Mouse (Mus musculus): ENCODE measurements around the gene Tnfrsf19.

The Tnfrsf19 gene

DNA sequence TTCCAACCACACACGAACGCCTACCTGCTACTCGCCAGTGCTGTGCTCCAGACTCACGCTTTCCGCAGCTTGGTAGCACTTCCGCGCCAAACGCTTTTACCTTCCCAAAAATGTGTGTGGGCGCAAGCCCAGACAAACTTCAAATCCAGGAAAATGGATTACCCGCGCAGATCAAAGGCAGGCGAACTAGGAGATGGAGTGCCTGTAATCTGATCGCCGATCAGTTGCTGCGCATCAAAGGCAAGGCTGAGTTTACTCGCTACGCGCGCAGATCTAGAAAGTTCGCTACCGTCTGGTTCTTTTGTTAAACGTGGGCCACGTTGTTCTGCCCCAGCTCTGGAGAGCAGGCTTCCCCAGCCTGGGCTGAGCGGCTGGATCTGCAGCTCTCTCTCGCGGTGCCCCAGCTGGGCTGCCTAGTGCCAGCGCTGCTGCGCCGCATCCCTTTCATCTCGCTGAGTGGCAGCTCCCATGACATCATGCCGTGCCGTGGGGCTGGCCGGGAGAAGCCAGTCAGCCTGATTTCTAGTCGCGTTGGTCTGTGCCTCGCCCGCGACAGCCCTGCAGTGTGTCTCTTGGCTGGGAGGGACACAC lies at the start of gene Tnfrsf19:
Gene Tnfrsf19 (minus strand): TSS at position 400 of the 591 bp plus-strand sequence.
- DNase-seq, result peak; percentile 95

DNA sequence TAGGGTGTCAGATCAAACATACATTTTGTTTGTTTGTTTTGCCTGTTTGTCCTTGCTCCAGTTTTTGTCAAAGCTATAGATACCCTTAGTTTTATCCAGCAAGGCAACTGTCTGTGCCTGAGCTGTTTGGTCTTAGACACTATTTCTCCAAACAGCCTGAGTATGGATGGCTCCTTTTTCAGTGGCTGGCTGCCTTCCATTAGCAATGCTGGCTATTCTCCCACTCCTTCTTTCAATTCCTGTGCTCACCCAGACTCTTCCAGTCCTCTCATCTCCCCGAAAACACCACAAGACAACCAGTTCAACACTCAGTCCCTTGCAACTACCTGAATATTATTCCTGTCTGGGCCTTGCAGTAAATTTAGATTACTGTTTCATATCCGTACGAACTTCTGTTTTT lies 45.8 kb upstream of the Tnfrsf19 start:
- no peak for DNase-seq

DNA sequence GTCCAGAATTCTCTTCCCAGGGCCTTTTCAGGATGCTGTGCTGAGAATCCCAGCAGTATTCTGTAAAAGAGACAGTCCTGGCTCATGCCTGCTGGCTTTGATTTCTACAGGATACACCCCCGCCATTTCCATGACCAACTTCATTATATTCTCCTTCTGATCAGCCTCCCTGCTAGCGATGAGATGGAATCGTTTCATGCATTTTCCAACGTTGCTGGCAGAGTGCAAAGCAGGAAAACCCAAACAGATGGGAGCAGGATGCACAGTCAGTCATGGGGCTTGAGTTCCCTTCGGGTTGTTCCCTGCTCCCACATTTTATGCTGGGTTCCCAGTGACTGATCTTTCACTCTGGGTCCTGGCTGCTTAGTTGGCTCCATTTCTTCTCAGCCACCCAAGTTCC lies 44.7 kb upstream of the Tnfrsf19 start:
- DNase-seq, result no peak

DNA sequence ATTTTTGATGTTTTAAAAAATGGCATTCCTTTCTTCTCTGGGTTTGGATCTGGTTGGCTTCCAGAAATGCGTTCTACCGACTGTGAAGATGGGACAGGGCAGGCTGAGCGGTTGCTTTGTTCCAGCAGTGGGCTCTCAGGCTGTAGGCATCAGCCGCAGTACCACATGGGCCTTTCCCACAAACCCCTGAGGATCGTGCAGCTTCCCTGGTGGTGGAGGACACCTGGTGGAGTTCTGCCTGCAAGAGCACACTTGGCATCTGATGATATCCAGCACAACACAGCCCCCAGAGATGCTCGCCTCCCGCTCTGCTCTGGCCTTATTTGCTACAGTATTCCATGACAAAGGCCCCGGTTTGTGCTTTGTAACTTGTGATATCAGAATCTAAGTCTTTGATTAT lies 41.9 kb upstream of the Tnfrsf19 start:
- peak; percentile 73 for DNase-seq

DNA sequence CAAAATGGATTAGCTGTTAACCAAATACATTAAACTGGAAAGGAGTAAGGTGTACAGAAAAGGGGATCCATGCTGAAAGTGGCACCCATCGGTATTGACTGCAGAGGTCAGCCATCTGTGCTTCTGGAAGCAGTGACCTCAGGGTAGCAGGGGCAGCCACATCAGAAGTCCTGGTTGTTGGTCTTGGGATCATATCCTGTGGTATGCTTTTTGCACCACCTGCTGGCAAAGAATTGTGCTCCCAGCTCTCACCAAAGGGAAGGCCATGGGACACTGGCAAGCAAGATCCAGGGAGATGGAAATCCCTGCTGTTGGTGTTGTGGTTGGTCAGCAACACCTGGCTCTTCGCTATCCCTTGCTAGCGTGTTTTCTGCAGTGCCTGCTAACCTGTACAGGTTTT lies 39.0 kb upstream of the Tnfrsf19 start:
- no peak for DNase-seq

DNA sequence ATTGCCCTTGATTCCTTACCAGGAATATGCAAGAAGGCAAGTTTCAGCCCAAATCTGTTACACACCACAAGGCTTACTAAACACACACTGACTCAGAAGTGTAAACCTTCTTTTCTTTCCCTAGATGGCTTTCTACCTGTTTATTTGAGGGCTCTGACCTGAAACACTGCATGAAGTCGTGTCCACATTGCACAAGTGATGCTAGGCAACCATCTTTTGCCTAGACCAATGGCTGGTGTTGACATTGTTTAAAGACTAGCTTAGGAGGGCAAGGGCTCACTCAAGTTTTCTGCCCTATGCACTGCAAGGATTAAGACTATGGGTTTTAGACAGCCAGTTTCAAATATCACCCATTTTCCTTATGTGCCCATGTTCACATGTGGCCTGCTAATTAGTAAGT lies 23.3 kb upstream of the Tnfrsf19 start:
- no peak for DNase-seq

DNA sequence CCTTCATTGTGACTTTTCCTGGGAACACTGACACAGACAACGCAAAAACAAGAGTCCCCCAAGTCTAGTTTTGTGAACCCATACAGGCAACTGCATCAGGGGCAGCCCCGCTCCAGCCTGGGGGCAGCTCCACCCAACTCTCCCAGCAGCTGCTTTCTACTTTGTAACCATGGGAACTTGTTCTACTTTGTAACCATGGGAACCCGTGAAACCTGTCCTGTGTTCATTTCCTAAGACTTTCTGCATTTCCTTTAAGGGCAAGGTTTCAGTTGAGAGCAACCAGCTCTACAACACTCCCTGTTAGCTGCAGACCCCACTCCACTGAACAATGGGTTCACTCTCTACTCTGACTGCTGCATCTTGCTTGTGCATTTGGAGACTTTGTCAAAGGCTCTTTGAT lies 15.4 kb upstream of the Tnfrsf19 start:
- DNase-seq, result no peak

DNA sequence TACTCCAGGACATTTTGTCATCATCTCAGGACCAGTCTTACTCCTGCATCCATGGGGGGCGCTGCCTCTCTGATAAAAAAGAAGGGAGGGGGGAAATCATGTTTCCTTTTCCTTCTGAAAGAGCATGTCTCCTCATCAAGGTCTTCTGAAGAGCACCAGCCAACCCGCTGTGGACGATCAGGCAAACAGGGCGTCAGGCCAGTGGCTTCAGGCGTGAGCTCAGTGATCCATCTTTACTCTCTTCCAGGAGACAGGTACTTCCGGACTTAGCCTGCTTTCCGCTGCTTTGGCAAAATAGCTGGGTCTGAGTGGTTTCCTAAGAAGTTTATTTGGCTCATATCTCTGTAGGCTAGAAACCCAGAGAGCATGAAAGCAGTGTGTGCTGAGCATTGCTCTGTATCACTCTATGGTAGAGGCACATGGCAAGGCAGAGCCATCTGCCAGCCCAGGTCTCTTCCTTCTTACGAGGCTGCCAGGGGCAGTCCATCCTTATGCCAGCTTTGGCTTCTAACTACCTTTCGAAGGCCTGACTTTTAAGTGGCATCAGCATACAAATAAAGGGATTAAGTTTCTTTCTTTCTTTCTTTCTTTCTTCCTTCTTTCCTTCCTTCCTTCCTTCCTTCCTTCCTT lies 13.1 kb upstream of the Tnfrsf19 start:
- DNase-seq, result no peak

DNA sequence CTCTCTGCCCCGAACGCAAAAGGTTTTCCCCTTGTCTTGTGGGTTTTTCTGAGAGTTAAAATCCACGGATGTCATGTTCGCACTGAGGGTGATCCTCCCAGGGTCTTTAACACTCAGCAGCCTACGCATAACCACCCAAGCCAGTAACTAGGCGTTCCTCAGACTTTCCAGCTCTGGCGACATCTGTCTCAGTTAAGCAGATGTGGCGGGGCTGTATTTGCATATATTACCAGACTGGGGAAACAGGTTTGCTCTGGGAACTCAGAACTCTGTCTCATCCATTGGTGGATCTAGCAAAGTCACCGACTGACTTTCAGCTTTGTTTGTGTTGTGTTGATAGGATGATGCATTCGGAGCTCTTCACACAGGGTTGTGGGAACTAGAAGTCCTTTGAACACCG lies 10.7 kb upstream of the Tnfrsf19 start:
- no peak for DNase-seq

DNA sequence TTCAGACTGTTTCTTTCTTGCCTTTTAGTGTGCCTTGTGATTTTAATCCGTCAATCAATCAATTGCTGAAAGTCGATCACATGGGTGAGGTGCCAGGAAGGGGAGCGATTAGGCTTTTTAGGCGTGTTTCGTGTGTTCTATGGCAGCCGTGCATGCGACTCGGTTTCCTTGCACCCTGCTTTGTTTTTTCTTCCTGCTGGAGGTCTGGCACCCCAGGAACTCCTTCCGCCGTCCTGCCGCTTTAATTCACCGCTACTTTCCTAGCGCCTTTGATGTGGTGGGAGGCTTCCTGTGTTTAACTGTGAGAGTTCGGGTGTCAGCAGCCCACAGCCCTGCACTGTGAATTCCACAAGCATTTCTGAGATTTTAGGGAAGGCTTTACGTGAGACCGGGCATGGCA lies 10.2 kb upstream of the Tnfrsf19 start:
- DNase-seq, result no peak

DNA sequence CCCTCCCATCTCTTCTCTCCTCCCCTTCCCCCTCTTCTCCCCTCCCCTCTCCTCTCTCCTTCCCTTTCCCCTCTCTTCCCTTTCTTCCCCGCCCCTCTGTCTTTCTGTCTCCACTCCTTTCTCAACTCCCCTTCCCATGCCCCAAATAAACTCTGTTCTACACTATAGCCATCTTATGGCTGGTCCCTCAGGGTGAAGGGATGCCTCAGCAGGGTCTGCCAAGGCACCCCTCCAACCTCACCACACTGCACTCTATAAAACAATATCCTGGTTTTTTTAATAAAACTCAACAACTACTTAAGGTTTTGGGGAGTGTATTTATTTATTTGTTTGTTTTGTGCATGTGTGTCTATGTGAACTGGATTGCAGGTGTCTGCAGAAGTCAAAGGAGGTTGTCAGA lies 9.6 kb upstream of the Tnfrsf19 start:
- no peak for DNase-seq

DNA sequence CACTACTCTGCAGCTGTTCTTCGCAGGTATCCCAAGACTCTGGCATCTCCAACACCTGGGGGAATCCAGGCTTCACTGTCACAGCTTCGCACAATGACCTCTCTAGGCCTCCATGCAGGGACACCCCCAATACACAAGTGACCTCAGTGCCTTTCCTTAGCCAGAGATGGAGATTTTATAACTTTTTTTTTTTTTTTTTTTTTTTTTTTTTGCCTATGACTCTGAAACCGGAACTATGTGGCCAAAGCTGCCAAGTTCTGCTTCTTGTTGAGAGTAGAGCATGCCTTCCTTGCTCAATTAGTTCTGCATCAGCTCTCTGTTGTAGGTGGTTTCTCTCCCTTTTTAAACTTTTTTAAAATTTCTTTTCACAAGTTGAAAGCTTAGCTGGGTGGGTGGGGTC lies 5.9 kb upstream of the Tnfrsf19 start:
- no peak for DNase-seq

DNA sequence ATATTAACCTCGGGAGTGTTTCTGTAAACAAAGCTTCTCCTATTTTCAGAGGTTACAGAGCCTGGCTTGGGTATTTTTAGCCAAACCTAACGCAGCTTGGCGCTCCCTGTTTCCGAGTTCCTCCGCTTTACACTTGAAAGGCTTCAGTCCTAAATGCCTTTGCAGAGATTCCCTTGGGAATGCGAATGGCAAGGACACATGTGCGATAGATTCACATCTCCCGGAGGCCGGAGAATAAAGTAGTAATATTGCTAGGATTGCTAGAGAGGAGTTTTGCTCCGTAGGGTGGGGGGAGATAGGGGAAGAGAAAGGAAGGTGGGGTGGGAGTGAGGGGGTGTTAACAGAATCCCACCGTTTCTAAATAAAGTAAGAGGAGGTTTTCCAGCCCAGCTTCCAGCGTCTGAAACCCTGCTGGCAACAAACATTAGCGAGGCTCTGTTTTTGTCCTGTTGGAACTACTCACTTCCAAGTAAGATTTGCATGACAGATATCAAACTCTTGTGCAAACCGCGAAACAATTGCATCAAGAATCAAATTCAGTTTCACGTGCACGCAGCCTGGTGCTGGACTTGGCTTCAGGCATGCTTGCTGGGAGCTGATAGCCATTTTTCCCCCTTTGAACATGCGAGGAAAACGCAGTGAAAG lies 722 bp downstream of the Tnfrsf19 start:
- peak; percentile 92 for DNase-seq

DNA sequence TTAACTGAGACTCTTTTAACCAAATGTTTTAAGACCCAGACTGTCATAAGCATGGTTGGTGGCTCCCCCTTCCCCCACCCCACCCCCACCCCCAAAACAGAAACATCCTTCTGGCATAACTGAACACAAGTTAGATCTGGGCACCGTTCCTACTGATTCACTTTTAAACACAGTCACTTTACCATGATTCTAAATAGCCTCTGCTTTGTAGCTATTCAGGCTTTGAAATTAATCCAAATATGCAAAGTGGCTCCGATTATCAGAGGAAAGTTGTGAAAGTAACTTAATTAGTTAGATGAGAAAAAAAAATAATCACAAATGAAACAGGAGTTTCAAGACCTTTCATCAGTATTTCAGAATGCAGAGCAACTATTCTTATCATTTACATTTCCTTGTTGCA lies 2.0 kb downstream of the Tnfrsf19 start:
- no peak for DNase-seq

DNA sequence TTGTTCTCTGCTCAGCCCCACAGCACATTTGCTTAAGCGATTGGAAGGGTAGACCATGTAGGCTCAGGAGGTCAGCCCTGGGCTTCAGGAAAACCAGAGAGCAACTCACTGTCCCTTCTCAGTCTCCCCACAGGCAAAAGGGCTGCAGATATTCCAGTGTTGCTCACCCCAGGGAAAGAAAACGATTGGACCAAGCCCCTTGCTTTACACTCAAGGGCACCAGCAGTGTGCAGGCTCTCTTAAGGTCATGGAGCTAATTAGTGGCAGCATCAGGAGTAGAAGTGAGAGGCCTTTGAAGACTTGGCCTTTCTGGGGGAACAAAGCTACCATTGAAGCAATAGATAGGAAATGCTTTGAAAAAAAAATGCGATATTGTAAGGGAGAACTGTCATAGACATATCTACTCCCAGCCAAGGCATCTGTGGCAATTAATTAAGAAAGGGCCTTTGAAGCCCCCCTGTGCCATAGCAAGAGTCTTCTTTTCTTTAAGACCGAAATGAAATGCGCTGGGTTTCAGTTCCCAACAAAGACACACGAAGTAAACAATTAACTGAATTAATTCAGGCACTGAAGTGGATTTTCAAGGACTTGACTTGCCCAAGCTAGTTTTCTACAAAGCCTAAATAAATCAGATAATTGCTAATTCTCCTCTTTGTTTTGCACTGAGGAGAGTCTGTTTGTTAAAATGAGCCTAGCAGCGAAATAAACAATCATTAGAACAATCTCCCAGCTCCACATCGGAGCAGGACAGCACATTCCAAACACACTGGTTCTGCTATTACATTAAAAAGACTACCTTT lies 2.6 kb downstream of the Tnfrsf19 start:
- no peak for DNase-seq

DNA sequence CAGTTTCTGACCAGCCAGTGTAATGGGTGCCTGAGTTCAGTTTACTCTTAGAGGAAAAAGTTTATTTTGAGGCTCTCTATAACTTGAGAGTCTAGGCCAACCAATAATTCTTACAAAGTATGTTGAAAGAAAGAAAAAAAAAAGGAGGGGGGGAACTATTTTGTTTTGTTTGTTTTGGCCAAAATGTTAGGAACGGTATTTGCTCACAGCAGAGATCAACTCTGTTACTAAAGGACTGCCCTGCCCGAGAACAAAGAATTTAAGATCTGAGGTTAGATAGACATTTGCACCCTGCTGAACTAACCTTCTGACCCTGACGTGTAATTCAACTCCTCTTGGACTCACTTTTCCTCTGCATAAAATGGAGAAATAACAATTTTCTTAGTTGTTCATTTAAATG lies 4.0 kb downstream of the Tnfrsf19 start:
- DNase-seq, result no peak

DNA sequence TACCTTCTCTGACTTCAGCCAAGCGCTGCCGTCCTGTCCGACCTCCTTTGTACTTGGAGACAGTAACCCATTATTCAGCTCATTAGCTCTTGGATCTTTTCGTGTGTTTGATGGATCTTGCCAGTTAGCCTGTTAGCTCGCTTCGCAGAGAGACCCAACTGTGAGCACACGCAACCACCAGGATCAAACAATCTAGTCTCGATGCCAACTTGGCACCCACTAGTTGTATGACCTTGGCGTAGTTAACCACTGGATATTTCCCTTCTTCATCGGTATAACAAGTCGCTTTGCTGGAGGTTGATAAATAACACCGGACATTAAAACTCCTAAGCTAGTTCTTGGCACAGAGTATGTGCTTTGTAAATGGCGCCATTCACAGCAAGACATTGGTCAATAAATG lies 6.1 kb downstream of the Tnfrsf19 start:
- DNase-seq, result no peak

DNA sequence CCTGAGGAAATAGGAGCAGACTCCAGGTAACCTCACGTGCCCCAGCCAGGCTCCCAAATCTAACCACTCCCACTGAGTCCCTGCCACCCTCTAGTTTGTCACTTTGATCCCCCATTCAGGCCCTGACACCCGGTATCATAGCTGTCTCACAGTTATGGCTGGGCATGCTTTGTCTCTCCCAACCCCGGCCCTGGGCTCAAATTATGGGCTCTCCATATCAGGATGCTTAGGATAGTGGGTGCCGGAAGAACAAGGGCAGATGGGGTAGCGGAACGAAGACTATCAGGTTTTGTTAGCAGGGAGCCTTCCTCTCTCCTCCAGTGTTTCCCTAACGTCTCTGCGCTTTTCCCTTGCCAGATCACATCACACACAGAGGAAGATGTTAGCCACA lies 8.2 kb downstream of the Tnfrsf19 start:
- DNase-seq, result peak; percentile 79

DNA sequence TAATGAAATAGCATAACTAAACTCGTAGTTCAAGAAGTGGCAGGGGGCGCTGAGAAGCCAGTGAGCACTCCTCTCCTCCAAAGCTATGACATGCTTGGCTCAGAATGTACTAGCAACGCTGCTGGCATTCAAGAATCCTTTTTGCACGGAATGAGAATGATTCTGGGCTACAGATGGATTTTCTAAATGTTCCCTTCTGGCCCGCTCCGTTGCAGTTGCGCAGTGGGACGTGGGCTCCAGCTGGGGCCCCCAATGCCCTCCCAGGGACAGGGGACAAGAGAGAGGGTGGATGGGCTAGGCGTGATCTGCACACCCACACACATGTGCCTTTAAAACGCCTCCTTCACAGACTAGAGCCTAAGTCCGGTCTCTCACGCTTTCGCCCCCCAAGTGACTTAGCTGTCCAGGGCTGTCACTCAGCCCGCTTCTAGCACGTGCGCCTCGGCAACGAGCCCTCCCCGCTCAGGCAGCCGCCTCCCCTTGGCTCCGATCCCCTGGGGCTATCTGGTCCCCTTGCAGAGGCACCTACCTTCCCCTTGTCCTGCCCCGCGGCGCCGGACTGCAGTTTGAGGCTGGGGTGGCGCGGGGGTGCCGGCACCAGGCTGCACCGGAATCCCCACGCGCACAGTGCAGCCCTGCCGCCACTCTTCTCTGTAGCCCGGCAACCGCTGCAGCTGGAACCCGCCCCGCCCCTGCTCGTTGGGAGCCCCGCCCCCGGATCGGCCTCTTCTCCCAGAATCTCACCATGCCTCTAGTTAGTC lies 8.8 kb downstream of the Tnfrsf19 start:
- DNase-seq, result peak; percentile 95

DNA sequence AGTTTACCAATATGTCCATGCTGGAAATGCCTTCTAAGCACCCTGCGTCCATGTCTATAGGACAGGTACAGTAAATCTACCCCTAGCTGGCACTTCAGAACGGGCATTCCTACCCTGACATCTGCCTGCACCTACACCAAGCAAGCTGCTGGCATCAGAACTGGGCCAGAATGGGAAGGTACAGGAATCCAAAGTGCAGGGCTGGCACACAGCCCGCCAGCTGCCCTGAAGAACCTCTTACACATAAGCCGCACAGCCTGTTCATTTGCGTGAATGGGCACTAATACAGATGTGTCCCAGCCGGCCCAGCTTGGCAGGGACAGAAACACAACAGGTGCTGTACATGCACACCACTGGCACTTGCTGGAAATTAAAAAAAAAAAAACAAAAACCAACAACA lies 15.9 kb downstream of the Tnfrsf19 start:
- no peak for DNase-seq

DNA sequence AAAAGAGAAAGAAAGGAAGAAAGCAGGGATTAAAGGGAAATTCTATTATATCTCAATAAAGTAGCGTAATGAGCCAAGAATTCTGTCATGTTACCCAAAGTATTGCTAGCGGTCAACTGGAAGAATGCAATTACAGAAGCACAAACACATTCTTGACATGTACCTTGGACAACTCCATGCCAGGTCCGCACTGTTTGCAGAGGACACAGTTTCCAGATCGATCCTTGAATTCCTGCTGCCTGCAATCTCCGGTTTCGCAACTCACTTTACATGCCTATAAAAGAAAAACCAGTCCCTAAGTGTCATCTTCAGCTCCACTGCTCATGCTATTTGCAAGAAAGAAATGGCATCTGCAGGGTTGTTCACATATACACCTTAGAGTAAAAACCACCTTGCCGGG lies 22.3 kb downstream of the Tnfrsf19 start:
- no peak for DNase-seq

DNA sequence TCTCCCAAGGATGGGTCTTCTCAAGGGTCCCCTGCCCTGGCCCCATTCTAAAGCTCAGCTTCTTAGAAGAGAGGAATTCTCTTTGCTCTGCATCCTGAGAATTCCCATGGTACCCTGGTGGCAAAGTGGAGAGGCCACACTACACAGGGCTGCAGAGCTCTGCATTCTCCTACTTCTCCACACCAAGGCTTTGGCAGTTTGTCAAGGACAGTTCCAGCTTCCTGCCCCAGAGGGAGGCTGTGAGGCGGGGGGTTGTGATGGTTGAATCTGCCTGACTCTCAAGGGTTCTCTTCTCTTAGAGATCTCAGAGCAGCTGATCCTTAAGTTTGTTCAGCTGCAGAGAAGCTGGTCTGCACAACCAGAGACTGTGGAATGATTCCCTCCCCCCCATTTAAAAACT lies 23.9 kb downstream of the Tnfrsf19 start:
- DNase-seq, result no peak

DNA sequence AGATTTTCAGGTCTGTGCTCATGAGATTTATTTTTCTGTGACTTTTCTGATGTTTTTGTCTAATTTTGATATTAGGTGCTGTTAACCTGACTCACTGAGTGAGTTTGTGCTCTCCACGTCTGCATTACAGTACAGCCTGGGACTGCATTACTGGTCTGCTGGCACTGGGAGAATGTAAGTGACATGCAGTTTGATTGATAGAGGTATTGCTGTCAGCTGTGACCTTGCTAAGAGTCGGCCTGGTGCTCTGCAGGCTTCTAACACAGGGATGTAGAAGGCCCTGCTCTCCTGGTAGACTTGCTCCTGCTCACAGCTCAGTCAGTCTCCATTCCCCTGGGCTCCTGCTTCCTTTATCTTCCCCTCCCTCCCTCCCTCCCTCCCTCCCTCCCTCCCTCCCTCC lies 25.3 kb downstream of the Tnfrsf19 start:
- DNase-seq, result no peak

Measured in heart, adult 11 months (tissue).